Mouse (Mus musculus) heart, postnatal 4 days (tissue): ENCODE measurements around the gene Fam110a. TPM values are rescaled to one million over a fixed set of nuclear protein-coding genes. Genes with fewer than 3 reads are reported as not detected.

ENCODE experiments used
- DNase-seq: peaks from one replicate; pipeline ENCODE4 v3.0.0; 2021
- total RNA-seq, 2 experiments: library from RNA; stranded (reverse); gene quantifications; 2 replicates each; pipeline ENCODE4 v1.2.3; 2021

Gene Fam110a
- total RNA-seq, 2 experiments from 2014 or later: 8.2 to 8.6 TPM

- peak; percentile 95 for DNase-seq
Measured at GRCm38 (mm10) chr2:151996229-151997189, 16.5 kb upstream of the Fam110a start, which contains the start of gene Slc52a3. Gene Slc52a3 (plus strand): TSS chr2:151996511.

GRCm38 (mm10) chr2:151994350-151995122 lies 14.5 kb upstream of the Fam110a start:
- DNase-seq: peak; percentile 86

GRCm38 (mm10) chr2:151991446-151991845 lies 11.4 kb upstream of the Fam110a start:
- no peak for DNase-seq

- no peak for DNase-seq
Measured at GRCm38 (mm10) chr2:151990985-151991394, 11.0 kb upstream of the Fam110a start.

GRCm38 (mm10) chr2:151988978-151989377 lies 9.0 kb upstream of the Fam110a start:
- no peak for DNase-seq

GRCm38 (mm10) chr2:151986958-151987357 lies 6.9 kb upstream of the Fam110a start:
- no peak for DNase-seq

GRCm38 (mm10) chr2:151985426-151986172 lies 5.6 kb upstream of the Fam110a start:
- DNase-seq: no peak

GRCm38 (mm10) chr2:151984019-151984418 lies 4.0 kb upstream of the Fam110a start:
- no peak for DNase-seq

- no peak for DNase-seq
Measured at GRCm38 (mm10) chr2:151982476-151982875, 2.5 kb upstream of the Fam110a start.

- no peak for DNase-seq
Measured at GRCm38 (mm10) chr2:151981268-151981667, 1.2 kb upstream of the Fam110a start.

GRCm38 (mm10) chr2:151980355-151980693 lies 305 bp upstream of the Fam110a start:
- DNase-seq: no peak

GRCm38 (mm10) chr2:151978494-151978893 lies 1.5 kb downstream of the Fam110a start:
- no peak for DNase-seq

GRCm38 (mm10) chr2:151977689-151978440 lies 2.2 kb downstream of the Fam110a start:
- DNase-seq: peak; percentile 53

- no peak for DNase-seq
Measured at GRCm38 (mm10) chr2:151976067-151976466, 4.0 kb downstream of the Fam110a start.

- DNase-seq: no peak
Measured at GRCm38 (mm10) chr2:151975295-151975694, 4.7 kb downstream of the Fam110a start.

- DNase-seq: no peak
Measured at GRCm38 (mm10) chr2:151973595-151974562, 6.1 kb downstream of the Fam110a start.

- DNase-seq: peak; percentile 33
Measured at GRCm38 (mm10) chr2:151972880-151973594, 7.0 kb downstream of the Fam110a start.

GRCm38 (mm10) chr2:151971748-151972147 lies 8.3 kb downstream of the Fam110a start:
- no peak for DNase-seq
